Mouse (Mus musculus): ENCODE data around the gene 4930539E08Rik.

4930539E08Rik gene

DNA sequence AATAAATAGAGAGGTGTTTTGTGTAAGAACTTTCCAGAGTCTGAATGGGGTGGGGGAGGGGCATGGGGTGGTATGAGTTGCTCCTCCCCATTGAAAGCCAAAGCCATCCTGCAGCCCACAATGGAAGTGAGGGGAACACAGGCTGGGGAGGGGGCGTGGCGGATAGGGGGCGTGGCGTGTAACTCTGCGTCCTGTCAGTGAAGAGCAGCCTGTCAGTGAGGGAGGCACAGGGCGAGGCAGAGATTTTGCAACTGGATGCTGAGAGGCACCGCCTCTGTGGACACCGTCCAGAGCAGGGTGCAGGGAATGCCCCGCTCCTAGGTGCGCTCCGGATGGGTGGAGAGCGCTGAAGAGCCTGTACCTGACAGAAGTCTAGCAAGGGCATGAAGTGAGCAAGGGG lies 56.9 kb downstream of the 4930539E08Rik start, which contains the start of gene Pnpla1:
Gene Pnpla1 (plus strand): TSS at position 207 of the 400 bp plus-strand sequence.
- DNase-seq (ENCODE audit: low spot score), result no peak

- no peak for DNase-seq (ENCODE audit: low spot score)
Measured at GRCm38 (mm10) chr17:28856030-28856429, 59.1 kb downstream of the 4930539E08Rik start.

GRCm38 (mm10) chr17:28855166-28855885 lies 59.8 kb downstream of the 4930539E08Rik start:
- peak; percentile 26 for DNase-seq (ENCODE audit: low spot score)

DNA sequence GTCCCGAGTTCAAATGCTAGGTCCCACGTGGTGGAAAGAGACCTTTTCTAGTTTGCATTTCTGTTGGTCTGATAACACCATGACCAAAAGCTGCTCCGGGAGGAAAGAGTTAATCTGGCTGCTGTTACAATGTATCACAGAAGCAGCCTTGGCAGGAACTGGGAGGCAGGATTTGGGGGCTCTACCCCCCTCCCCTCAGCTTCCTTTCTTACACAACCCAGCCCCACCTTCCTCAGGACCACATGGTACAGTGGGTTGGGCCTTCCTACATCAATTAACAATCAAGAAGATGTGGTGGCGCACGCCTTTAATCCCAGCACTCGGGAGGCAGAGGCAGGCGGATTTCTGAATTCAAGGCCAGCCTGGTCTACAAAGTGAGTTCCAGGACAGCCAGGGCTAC lies 60.7 kb downstream of the 4930539E08Rik start:
- no peak for DNase-seq (ENCODE audit: low spot score)

DNA sequence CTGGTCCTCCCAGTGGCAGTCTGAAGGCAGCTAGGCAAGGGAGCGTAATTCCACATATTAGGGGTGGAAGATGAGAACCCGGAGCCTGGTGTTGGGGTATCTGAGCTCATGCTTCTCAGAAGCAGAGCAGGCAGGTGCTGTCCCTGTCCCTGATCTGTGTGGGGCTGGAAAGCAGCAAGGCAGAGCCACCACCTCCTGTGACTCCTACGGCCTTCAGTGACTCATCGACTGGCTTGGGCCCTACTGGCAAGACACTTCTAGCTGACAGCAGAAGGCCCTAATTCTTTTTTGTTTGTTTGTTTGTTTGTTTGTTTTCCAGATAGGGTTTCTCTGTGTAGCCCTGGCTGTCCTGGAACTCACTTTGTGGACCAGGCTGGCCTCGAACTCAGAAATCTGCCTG lies 64.6 kb downstream of the 4930539E08Rik start:
- no peak for DNase-seq (ENCODE audit: low spot score)

DNA sequence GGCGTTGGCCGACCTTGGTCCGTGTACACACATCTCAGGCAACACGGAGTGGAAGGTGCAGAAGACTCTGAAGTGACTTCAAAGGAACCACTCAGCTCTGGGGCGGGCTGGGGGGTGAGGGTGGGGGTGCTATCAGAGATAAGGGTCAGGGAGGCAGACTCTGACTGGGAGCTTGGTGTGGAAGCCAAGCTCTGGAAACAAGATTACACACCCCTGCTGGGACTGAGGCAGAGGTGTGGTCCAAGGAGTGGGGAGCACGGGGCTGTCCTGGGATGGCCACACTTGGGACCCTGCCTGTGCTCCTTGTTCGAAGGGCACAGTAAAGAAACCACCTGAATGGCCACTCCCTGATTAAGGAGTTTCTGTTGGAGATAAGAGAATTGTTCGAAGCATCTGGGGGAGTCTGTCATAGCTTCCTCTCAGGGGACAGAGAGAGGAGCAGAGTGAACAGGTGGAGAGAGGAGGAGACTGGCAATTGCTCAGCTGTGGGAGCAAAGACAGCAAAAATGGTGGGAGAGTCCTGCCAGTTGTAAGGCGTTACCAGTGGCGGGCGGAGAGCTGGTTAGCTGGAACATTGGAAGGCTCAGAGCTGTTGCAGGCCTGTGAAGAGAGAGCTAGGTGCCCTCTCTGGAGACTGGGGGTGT lies 68.0 kb downstream of the 4930539E08Rik start:
- no peak for DNase-seq (ENCODE audit: low spot score)

Measured in ovary, adult 18-20 months (tissue).